Mouse (Mus musculus) kidney, embryonic 14.5 days (tissue): ENCODE results near the gene 2010300C02Rik. TPM values are rescaled to one million over a fixed set of nuclear protein-coding genes. Genes with fewer than 3 reads are reported as not detected.

Experiments used
- ATAC-seq: fragments of 200-750 bp; cut with Nextera tagmentation; 2 replicates; pipeline ENCODE4 v1.8.0; 2017; ENCODE audit warnings: moderate number of reproducible peaks, mild to moderate bottlenecking, moderate TSS enrichment, moderate library complexity; ENCODE audit not compliant: low FRiP score, low TSS enrichment
- H3K27ac ChIP-seq: fragments of 300-500 bp; sonication (generic); 2 replicates; pipeline ENCODE4 v1.5.1; 2014; ENCODE audit warnings: low read depth, mild to moderate bottlenecking, low read length, moderate library complexity, mixed read lengths
- H3K27me3 ChIP-seq: fragments of 300-500 bp; sonication (generic); 2 replicates; pipeline ENCODE4 v1.6.1; 2014; ENCODE audit warnings: mild to moderate bottlenecking, low read length; ENCODE audit not compliant: control insufficient read depth, insufficient read depth
- H3K36me3 ChIP-seq: fragments of 300-500 bp; sonication (generic); 2 replicates; pipeline ENCODE4 v1.6.1; 2014; ENCODE audit warnings: low read length, mixed read lengths; ENCODE audit not compliant: control insufficient read depth, insufficient read depth
- H3K4me1 ChIP-seq: fragments of 300-500 bp; sonication (generic); 2 replicates; pipeline ENCODE4 v1.6.1; 2014; ENCODE audit warnings: low read length, mixed read lengths; ENCODE audit not compliant: control insufficient read depth, insufficient read depth
- H3K4me2 ChIP-seq: fragments of 300-500 bp; sonication (generic); replicated peaks from 2 replicates; pipeline ENCODE4 v1.6.1; 2014; ENCODE audit warnings: low read depth, mild to moderate bottlenecking, low read length
- H3K4me3 ChIP-seq: fragments of 300-500 bp; sonication (generic); 2 replicates; pipeline ENCODE4 v1.5.1; 2014; ENCODE audit warnings: mild to moderate bottlenecking, low read length
- H3K9ac ChIP-seq: fragments of 300-500 bp; sonication (generic); 2 replicates; pipeline ENCODE4 v1.6.1; 2014; ENCODE audit warnings: low read depth, mild to moderate bottlenecking, low read length, moderate library complexity
- H3K9me3 ChIP-seq: fragments of 300-500 bp; sonication (generic); 2 replicates; pipeline ENCODE4 v1.6.1; 2016; ENCODE audit warnings: low read length; ENCODE audit not compliant: control insufficient read depth
- WGBS: fragments of 180-500 bp; shearing (Covaris S2); extraction: QIAGEN DNeasy Blood & Tissue Kit; methylation state at CpG from one replicate; pipeline ENCODE4 v1.1.7; 2014; 5-methylcytosine and 5-hydroxymethylcytosine counted together
- polyA plus RNA-seq: library from polyadenylated mRNA; unstranded; fragments of >200 nt; fragmentation: Nextera tagmentation; extraction: Ambion mirVana; gene quantifications from 2 replicates; pipeline ENCODE4 v1.2.1, GENCODE M21; 2014

Gene 2010300C02Rik
- polyA plus RNA-seq, 1 experiment from 2014 or later = 1.6 TPM

DNA sequence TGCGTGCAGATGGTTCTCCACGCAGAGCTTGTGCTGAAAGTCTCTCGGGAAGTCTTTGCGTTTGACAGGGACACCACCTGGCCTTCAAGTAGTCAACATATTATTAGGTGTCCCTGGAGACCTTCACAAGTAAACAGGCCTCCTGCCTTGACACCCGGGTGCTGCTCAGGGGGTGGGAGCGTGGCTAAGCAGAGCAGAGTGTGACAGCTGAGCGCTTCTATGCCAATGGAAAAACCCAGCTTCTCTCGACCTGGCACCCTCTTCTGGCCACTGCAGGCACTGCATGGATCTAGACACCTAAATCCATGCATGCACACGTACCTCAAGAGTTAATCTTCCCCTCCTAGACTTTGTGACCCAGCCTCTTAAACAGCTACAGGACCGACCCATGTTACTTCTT, 80.8 kb downstream of the 2010300C02Rik start:
- Histone ChIP-seq H3K4me1 (no peaks in the 10 kb centered on the region), H3K27ac (no peak overlapping the region), H3K9ac (no peak overlapping the region), H3K4me3 (no peak overlapping the region), H3K36me3 (no peaks in the 10 kb centered on the region), H3K9me3 (no peaks in the 10 kb centered on the region), H3K27me3 (no peaks in the 10 kb centered on the region), H3K4me2 (peak overlapping the region; percentile 35)
- WGBS = 9% methylated on average over 10 of the region's 10 CpGs
- ATAC-seq = peak; percentile 69

- no peak overlapping the region for H3K4me3 ChIP-seq
- H3K4me2 ChIP-seq = no peak overlapping the region
- H3K27ac ChIP-seq = no peak overlapping the region
- WGBS = 81% methylated on average over 9 of the region's 9 CpGs
- no peaks in the 10 kb centered on the region for H3K4me1 ChIP-seq
- no peak overlapping the region for H3K9ac ChIP-seq
- H3K9me3 ChIP-seq = no peaks in the 10 kb centered on the region
- ATAC-seq = no peak
- H3K36me3 ChIP-seq = no peaks in the 10 kb centered on the region
- no peaks in the 10 kb centered on the region for H3K27me3 ChIP-seq
Measured at GRCm38 (mm10) chr1:37638560-37638959, 81.3 kb downstream of the 2010300C02Rik start.

DNA sequence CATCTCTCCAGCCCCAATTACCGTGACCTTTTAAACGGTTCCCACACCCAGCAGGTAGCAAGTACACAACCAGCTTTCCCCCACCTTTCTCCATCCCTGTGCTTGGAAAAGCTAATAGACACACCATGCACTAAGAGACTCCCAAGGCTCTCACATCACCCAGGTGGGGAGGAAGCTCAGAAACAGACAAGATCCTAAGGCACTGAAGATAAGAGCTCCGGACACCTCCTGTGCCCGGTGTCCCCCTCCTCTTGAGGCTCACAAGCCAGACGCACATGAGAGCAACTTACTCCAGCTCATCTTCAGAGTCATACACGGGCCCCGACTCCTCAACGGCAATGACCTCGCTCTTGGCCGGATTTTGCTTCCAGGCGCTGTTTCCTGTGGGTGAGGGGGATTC, 82.3 kb downstream of the 2010300C02Rik start:
- no peaks in the 10 kb centered on the region for H3K36me3 ChIP-seq
- WGBS = 73% methylated on average over 11 of the region's 11 CpGs
- no peak overlapping the region for H3K4me3 ChIP-seq

DNA sequence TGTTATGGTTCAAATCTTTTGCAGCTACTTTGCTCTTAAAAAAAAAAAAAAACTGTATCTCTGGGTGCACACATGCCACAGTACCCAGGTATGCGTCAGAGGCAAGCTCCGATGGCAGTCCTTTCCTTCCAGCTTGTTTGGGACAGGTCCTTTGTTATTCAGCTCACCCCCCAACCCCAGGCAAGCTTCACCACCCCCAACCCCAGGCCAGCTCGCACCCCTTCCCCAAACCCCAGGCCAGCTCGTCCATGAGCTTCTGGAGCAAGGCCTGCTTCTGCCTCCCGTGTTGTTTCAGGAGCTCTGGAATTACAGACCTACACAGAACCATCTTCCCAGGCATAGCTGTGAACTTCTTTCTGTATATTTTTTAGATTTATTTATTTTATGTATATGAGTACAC, 83.1 kb downstream of the 2010300C02Rik start:
- WGBS = 84% methylated on average over 5 of the region's 5 CpGs
- H3K4me1 ChIP-seq = no peaks in the 10 kb centered on the region

More for the DNA sequence above, 82.3 kb downstream of the 2010300C02Rik start:
- Histone ChIP-seq H3K27ac (no peak overlapping the region), H3K4me1 (no peaks in the 10 kb centered on the region), H3K9ac (no peak overlapping the region), H3K4me2 (no peak overlapping the region), H3K27me3 (no peaks in the 10 kb centered on the region), H3K9me3 (no peaks in the 10 kb centered on the region)
- no peak for ATAC-seq

GRCm38 (mm10) chr1:37636169-37636568, 83.7 kb downstream of the 2010300C02Rik start:
- Histone ChIP-seq H3K9ac (no peak overlapping the region), H3K36me3 (no peaks in the 10 kb centered on the region), H3K4me2 (no peak overlapping the region), H3K27me3 (no peaks in the 10 kb centered on the region), H3K4me1 (no peaks in the 10 kb centered on the region), H3K9me3 (no peaks in the 10 kb centered on the region), H3K4me3 (no peak overlapping the region), H3K27ac (no peak overlapping the region)
- no peak for ATAC-seq
- WGBS = 78% methylated on average over 1 of the region's 2 CpGs

More for the DNA sequence above, 83.1 kb downstream of the 2010300C02Rik start:
- Histone ChIP-seq H3K9ac (no peak overlapping the region), H3K27ac (no peak overlapping the region), H3K4me3 (no peak overlapping the region), H3K36me3 (no peaks in the 10 kb centered on the region), H3K4me2 (no peak overlapping the region), H3K9me3 (no peaks in the 10 kb centered on the region), H3K27me3 (no peaks in the 10 kb centered on the region)
- ATAC-seq = no peak

- Histone ChIP-seq H3K4me1 (no peaks in the 10 kb centered on the region), H3K4me3 (no peak overlapping the region), H3K9ac (no peak overlapping the region), H3K9me3 (no peaks in the 10 kb centered on the region), H3K4me2 (no peak overlapping the region), H3K27ac (no peak overlapping the region), H3K36me3 (no peaks in the 10 kb centered on the region), H3K27me3 (no peaks in the 10 kb centered on the region)
- WGBS = 76% methylated on average over 7 of the region's 7 CpGs
- no peak for ATAC-seq
Measured at GRCm38 (mm10) chr1:37635716-37636115, 84.2 kb downstream of the 2010300C02Rik start.

DNA sequence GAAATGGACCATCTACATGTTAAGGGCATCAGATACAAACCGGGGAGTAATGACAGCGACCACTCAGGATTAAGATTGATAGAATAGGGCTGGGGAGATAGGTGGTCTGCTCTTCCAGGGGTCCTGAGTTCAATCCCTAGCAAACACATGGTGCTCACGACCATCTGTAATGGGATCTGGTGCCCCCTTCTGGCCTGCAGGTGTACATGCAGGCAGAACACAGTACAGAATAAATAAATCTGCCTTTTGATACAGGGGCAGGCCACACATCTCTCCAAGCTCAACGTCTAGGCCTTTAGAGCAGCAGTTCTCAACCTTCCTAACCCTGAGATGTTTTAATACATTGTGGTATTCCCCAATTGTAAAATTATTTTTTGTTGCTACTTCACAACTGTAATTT, 85.2 kb downstream of the 2010300C02Rik start:
- Histone ChIP-seq H3K4me3 (no peak overlapping the region), H3K36me3 (no peaks in the 10 kb centered on the region), H3K27me3 (no peaks in the 10 kb centered on the region), H3K4me2 (no peak overlapping the region), H3K9me3 (no peaks in the 10 kb centered on the region), H3K9ac (no peak overlapping the region), H3K4me1 (no peaks in the 10 kb centered on the region), H3K27ac (no peak overlapping the region)
- 29% methylated on average over 4 of the region's 4 CpGs for WGBS
- 0 out of 2 replicates have a peak, but pooled peaks have one; percentile 48 for ATAC-seq

- WGBS = 71% methylated on average over 5 of the region's 5 CpGs
- H3K27ac ChIP-seq = no peak overlapping the region
- H3K4me3 ChIP-seq = no peak overlapping the region
Measured at GRCm38 (mm10) chr1:37633516-37633915, 86.4 kb downstream of the 2010300C02Rik start.

GRCm38 (mm10) chr1:37632425-37632824, 87.5 kb downstream of the 2010300C02Rik start:
- no peak overlapping the region for H3K27ac ChIP-seq
- H3K4me2 ChIP-seq = no peak overlapping the region
- H3K27me3 ChIP-seq = no peaks in the 10 kb centered on the region
- H3K36me3 ChIP-seq = no peaks in the 10 kb centered on the region
- H3K4me3 ChIP-seq = no peak overlapping the region
- no peak for ATAC-seq
- H3K9ac ChIP-seq = no peak overlapping the region
- H3K4me1 ChIP-seq = no peaks in the 10 kb centered on the region
- no peaks in the 10 kb centered on the region for H3K9me3 ChIP-seq
- WGBS = 79% methylated on average over 8 of the region's 8 CpGs

More at GRCm38 (mm10) chr1:37633516-37633915, 86.4 kb downstream of the 2010300C02Rik start:
- Histone ChIP-seq H3K36me3 (no peaks in the 10 kb centered on the region), H3K27me3 (no peaks in the 10 kb centered on the region), H3K9me3 (no peaks in the 10 kb centered on the region), H3K4me2 (no peak overlapping the region), H3K9ac (no peak overlapping the region), H3K4me1 (no peaks in the 10 kb centered on the region)
- ATAC-seq = no peak
